Mouse (Mus musculus): ENCODE measurements around the gene Per1.

Per1 gene

GRCm38 (mm10) chr11:69109032-69109900 is 14.2 kb downstream of the Per1 start:
- TF ChIP-seq GATA4 (IDR thresholded peaks at IDR 0.05; ENCODE audit: insufficient replicate concordance, low read length) = no peak

GRCm38 (mm10) chr11:69110319-69111046 is 15.5 kb downstream of the Per1 start:
- no peak for TF ChIP-seq GATA4 (IDR thresholded peaks at IDR 0.05; ENCODE audit: insufficient replicate concordance, low read length)

- TF ChIP-seq GATA4 (IDR thresholded peaks at IDR 0.05; ENCODE audit: insufficient replicate concordance, low read length) = no peak
Measured at GRCm38 (mm10) chr11:69111051-69111810, 16.2 kb downstream of the Per1 start.

GRCm38 (mm10) chr11:69111865-69112264 is 16.8 kb downstream of the Per1 start:
- no peak for TF ChIP-seq GATA4 (IDR thresholded peaks at IDR 0.05; ENCODE audit: insufficient replicate concordance, low read length)

- no peak for TF ChIP-seq GATA4 (IDR thresholded peaks at IDR 0.05; ENCODE audit: insufficient replicate concordance, low read length)
Measured at GRCm38 (mm10) chr11:69114018-69114417, 19.0 kb downstream of the Per1 start.

GRCm38 (mm10) chr11:69114621-69115020 is 19.6 kb downstream of the Per1 start:
- no peak for TF ChIP-seq GATA4 (IDR thresholded peaks at IDR 0.05; ENCODE audit: insufficient replicate concordance, low read length)

- TF ChIP-seq GATA4 (IDR thresholded peaks at IDR 0.05; ENCODE audit: insufficient replicate concordance, low read length) = no peak
Measured at GRCm38 (mm10) chr11:69116843-69117242, 21.8 kb downstream of the Per1 start.

- no peak for TF ChIP-seq GATA4 (IDR thresholded peaks at IDR 0.05; ENCODE audit: insufficient replicate concordance, low read length)
Measured at GRCm38 (mm10) chr11:69117737-69118695, 23.0 kb downstream of the Per1 start.

GRCm38 (mm10) chr11:69118765-69119164 is 23.7 kb downstream of the Per1 start:
- no peak for TF ChIP-seq GATA4 (IDR thresholded peaks at IDR 0.05; ENCODE audit: insufficient replicate concordance, low read length)

GRCm38 (mm10) chr11:69119446-69120155 is 24.6 kb downstream of the Per1 start:
- TF ChIP-seq GATA4 (IDR thresholded peaks at IDR 0.05; ENCODE audit: insufficient replicate concordance, low read length) = no peak

- no peak for TF ChIP-seq GATA4 (IDR thresholded peaks at IDR 0.05; ENCODE audit: insufficient replicate concordance, low read length)
Measured at GRCm38 (mm10) chr11:69120221-69121000, 25.4 kb downstream of the Per1 start, which contains the start of gene Hes7. Gene Hes7, plus strand, starts transcription at chr11:69120404.

- TF ChIP-seq GATA4 (IDR thresholded peaks at IDR 0.05; ENCODE audit: insufficient replicate concordance, low read length) = no peak
Measured at GRCm38 (mm10) chr11:69121001-69121740, 26.2 kb downstream of the Per1 start.
